Mouse (Mus musculus) natural killer cell, adult 2 months (primary cell): ENCODE measurements around the gene Borcs8.

ENCODE experiments used
- DNase-seq, 2 experiments: peaks; one replicate each; pipeline ENCODE4 v3.0.0; 2022; ENCODE audit warnings: low spot score in 2 of 2

Gene Borcs8

GRCm38 (mm10) chr8:70134086-70134485, 5.2 kb upstream of the Borcs8 start:
- no peak for DNase-seq

- no peak for DNase-seq
Measured at GRCm38 (mm10) chr8:70134931-70135330, 4.4 kb upstream of the Borcs8 start.

DNA sequence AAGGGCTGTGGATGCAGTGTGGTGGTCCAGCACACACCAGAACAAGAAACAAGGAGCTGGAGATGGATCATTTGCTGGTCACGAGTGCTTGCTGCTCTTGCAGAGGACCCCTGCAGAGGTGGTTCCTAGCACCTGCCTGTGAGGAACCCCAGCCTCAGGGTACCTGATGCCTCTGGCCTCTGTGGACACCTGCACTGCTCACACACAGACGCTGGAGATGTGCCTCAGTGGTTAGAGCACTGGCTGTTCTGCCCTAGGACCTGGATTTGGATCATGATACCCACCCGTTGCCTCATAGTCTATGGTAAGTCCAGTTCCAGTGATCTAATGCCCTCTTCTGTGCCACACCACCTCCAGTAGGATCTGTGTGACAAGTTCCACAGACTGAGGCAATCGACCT, 2.7 kb upstream of the Borcs8 start:
- DNase-seq = no peak

- no peak for DNase-seq
Measured at GRCm38 (mm10) chr8:70137890-70138289, 1.4 kb upstream of the Borcs8 start.

DNA sequence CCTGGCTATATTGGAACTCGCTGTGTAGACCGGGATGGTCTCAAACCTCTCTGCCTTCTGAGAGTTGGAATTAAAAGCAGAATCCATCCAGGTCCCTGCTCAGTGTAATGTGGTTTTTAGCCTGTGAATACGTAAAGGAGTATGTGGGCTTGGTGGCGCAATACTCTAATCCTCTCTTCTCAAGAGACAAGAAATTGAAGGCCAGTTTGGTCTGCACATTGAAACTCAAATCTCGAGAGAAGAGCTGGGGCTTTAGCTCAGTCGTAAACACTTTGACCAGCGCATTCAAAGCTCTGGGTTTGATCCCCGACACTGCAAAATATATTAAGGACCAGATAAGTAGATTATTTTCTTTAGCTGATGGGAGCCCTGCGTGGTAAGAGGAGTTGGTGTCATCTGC, 682 bp downstream of the Borcs8 start:
- DNase-seq = no peak

DNA sequence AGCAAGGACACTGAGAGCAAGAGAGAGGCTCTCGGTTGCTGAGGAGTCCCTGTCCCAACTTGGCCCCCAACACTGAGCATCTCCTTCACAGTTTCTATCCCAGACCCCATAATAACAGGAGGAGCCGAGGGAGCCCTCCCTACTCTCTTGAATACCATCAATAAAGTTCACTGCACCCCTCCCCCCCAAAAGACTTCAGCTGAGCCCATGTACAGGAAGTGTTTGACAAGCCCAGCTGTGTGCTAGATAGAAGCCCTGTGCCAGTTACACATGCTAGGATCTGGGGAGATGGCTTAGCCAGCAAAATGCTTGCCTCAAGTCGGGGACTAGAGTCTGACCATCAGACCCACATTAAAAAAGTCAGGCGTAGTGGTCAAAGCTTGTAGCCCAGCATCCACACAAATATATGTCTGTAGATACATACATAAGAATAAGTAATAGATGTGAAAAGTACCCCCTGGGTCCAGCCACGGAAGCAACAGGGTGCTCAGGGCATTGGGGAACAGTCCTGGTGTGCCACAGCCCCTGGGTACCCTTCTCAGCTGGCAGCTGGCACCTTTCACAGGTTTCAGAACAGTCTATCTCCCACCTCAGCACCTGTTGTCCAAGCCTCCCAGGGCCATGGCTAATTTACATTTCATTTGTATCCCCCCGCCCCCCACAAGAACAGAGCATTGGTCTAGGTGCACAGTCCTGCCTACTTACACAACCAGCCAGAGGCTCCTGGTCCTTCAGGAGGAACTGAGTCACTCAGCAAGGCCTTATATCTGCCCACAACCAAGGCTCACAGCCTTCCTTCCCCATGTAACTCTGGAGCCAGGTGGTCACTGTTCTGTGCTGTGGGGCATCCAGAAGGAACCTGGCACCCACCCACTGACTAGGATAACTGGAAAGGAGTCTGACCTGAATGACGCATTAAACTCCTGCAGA, 8.6 kb downstream of the Borcs8 start:
- no peak for DNase-seq

DNA sequence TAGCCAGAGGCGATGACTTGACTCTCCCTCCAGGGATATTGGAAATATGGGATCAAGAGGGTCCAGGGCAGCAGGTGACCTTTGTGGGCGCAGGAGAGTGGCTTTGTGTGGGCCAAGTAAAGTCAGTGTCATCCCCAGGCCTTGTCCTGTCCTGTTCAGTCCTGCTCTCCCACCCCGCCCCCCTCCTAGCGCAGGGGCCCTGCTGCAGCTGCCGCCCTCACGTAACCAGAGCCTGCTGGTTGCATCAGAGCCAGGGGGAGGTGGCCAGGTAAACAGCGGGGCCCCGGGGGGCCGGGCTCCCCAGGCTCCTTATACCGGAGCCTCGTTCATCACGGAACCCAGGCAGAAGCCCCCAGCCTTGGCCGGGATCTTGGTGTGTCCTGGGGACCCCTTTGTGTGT, 10.9 kb downstream of the Borcs8 start:
- no peak for DNase-seq

GRCm38 (mm10) chr8:70152537-70153257, 13.4 kb downstream of the Borcs8 start:
- DNase-seq = peak in 1 of 2 experiments; percentile 64

GRCm38 (mm10) chr8:70157240-70157800, 18.0 kb downstream of the Borcs8 start:
- DNase-seq = no peak

DNA sequence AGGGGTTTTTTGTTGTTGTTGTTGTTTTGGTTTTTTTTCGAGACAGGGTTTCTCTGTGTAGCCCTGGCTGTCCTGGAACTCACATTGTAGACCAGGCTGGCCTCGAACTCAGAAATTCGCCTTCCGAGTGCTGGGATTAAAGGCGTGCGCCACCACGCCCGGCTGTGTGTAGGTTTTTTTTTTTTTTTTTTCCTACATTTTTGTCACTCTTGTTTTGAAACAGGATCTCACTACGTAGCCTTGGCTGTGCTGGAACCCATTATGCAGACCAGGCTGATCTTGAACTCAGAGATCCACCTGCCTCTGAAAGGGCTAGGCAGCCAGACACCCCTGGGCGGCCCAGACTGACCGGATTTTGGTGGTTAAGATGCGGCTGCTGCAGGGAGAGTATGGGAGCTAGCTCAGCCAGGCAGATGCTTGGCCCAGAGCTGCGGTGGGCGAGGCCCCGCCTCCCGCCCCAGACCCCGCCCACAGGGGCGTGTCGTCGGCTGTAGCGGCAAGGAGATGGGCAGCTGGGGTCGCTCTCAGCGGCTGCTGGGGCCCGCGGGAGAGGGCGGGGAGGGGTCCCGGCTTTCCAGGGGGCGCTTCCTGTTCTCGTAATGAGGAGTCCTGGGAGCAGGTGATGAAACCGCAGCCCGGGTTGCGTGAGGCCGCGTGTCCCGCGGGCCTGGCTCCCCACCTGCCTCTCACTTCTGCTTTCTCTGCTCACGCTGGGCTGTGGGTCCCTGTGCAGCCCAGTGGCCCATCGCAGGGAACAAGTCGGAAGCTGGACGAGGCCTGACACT, 19.0 kb downstream of the Borcs8 start:
- DNase-seq = peak; percentile 63 to 81

DNA sequence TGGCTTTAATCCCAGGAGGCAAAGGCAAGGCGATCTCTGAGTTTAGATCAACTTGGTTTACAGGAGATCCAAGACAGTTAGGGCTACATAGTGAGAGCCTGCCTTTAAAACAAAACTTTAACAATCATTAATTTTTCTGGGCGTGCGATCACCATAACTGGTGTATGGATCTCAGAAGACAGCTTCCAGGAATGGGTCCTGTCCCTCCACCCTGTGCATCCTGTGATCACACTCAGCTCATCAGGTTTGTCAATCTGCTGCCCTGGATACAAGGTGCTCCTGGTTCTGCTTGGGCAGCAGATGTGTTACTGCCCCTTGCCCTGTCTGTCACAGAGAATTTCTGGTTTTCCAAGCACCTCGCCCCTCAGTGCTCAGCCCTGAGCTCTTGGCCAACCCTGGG, 19.9 kb downstream of the Borcs8 start:
- no peak for DNase-seq

GRCm38 (mm10) chr8:70160015-70160414, 20.7 kb downstream of the Borcs8 start:
- DNase-seq = peak in 1 of 2 experiments; percentile 78

- no peak for DNase-seq
Measured at GRCm38 (mm10) chr8:70163316-70163715, 24.0 kb downstream of the Borcs8 start.

GRCm38 (mm10) chr8:70166504-70167110, 27.3 kb downstream of the Borcs8 start:
- DNase-seq = peak; percentile 55 to 76

DNA sequence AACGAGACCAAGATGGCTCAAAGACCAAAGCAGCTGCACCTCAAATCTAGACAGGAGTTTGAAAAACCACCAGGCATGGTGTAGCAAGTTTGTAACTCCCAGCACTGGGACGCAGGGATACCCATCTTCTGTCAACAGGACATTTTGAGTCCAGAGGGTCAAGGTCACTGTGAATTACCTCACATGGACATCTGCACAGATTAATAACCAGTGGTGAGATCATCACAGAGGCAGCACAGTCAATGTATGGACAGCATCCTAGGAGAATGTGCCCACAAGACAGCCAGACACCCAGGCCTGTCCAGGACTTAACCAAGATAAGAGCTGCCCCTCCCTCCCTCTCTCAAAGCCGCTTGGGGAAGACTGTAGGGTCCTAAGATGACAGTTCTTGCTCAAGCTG, 30.8 kb downstream of the Borcs8 start:
- no peak for DNase-seq

DNA sequence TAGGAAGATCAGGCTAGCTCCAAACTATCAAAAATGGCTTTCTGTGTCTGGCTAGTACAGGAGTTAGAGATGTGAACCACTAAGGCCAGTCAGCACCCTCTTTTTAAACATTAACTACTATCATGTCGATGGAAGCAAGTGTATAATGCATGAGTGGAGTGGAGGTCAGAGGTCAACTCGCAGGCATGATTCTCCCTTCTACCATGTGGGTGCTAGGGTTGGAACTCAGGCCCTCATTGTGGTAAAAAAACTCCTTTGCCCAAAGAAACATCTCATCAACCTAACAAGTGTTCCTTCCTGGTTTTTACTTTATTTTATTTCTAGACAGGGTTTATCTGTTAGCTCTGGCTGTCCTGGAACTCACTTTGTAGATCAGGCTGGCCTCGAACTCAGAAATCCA, 31.4 kb downstream of the Borcs8 start:
- DNase-seq = no peak

DNA sequence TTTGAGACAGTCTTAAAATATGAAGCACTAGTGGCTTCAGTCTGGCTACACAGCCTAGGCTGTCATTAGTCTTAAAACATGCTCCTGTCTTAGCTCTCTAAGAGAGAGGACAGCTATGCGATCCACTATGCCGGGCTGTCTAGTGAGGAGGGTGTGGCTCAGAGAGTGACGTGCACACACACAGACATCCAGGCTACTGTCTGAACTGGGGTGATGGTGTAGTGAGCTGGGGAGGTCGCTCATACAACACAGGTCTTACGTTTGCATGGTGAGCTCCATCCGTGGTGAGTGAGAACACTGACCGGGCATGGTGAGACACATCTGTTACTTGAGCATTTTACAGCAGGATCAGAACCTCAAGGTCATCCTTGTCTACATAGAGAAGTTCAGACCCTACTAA, 31.9 kb downstream of the Borcs8 start:
- no peak for DNase-seq

GRCm38 (mm10) chr8:70172043-70172681, 32.9 kb downstream of the Borcs8 start, which contains the start of gene Tmem161a:
Gene Tmem161a (plus strand): TSS chr8:70172356.
- peak; percentile 68 to 77 for DNase-seq

- no peak for DNase-seq
Measured at GRCm38 (mm10) chr8:70173320-70173719, 34.0 kb downstream of the Borcs8 start.

- no peak for DNase-seq
Measured at GRCm38 (mm10) chr8:70174079-70174478, 34.8 kb downstream of the Borcs8 start.

DNA sequence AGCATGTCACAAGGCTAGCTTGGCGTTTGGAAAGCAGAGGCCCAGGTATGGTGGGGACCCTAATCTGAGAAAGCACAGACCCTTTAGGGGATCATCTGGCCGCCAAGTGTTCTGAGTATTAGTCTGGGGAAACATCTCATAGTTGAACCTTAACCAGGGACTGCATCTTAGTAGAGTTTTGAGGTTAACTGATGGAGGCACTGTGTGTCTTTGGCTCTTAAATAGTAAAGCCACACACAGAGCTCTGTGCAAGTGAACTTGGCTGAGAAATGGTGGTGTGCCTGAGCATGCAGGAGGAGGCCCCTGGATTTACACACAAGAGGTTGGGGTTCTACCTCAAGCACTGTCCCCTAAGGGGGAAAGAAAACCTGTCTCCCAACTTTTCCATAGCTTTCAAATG, 38.9 kb downstream of the Borcs8 start:
- no peak for DNase-seq
